Mouse (Mus musculus) monocyte, adult 2 months (primary cell): ENCODE measurements around the gene Exoc1.

Source experiments
- DNase-seq, 2 experiments: peaks; one replicate each; pipeline ENCODE4 v3.0.0; 2022; ENCODE audit warnings: low spot score in 2 of 2, low read depth in 1 of 2

Exoc1 gene

GRCm38 (mm10) chr5:76529040-76529703 is at the start of gene Exoc1:
TSS of gene Exoc1 (plus strand) at chr5:76529311.
- peak; percentile 88 to 89 for DNase-seq

DNA sequence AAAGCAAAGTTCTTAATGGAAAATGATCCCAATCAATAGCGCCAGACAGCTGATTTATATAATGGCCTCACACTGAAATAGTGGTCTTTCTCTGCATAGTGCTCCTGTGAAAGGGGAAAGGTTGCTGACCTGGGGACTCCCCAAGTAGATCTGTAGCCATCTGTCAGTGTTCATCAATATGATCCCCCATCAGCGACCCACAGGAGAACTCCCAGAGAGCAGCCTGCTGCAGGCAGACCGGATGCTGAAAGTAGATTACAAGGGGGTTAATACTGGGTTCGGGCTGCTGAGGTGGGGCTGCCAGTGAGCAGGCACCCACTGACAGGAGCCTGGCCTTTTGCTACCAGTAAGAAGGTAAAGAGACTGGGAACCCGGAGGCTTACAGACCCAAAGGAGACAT is 45.3 kb upstream of the Exoc1 start, which contains the start of gene Gm7271:
Gm7271 (plus strand) TSS at position 230 of the 400 bp plus-strand sequence.
- no peak for DNase-seq

DNA sequence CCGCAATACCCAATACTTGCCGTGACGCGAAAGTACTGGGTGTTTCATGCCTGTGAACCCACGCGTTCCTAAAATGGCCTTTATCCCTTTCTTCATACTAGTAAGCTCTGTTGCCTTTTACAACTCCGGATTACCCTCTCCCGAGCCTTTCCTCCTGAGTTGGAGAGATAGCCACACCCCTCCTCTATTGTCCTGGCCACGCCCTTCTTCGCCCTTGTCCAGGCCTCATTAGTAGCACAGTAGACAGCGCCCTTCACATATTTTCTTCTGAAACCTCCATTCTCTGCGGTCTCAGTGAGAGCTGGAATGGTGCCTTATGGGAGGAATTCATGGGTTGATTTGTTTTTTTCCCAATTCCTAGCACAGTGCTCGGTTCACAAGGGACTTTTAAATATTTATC is 34.0 kb upstream of the Exoc1 start:
- no peak for DNase-seq

DNA sequence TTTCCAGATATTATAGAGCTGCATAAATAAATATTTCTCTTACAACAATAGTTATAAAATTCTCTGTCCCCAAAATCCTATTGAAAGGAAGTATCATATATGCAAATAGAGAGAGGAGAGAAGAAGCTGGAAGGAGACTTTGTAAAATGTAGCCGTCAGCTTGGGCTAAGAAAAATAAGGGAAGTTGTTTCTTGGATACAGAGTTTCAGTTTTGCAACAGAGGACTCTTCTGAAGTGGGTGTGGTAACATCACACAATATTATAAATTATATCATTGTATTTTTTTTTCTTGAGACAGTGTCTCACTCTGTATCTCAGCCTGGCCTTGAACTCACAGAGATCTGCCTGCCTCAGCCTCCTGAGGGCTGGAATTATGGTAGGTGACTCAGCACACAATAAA is 6.7 kb upstream of the Exoc1 start:
- DNase-seq: no peak

- DNase-seq: peak in 1 of 2 experiments; percentile 10
These were observed 4.5 kb upstream of the Exoc1 start for GRCm38 (mm10) chr5:76524623-76525022.

DNA sequence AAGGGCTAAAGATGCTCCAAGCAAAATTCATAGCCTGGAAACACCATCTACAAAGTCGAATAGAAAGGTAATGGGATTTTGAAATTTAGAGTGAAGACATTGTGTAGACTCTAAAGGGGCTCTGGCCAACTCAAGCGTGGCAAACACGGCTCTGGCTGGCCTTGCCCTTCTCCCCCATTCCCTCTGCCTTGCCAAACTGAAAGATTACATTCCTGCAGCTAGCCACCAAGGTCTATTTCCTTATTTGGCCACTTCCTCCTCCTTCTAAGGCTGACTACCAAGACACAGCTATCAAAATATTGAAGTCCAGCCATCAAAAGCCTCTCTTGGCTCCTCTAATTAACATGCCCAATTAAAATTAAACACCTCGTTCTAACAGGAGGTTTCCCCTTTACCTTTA is 4.0 kb upstream of the Exoc1 start:
- no peak for DNase-seq

- DNase-seq: no peak
These were observed 3.3 kb upstream of the Exoc1 start for GRCm38 (mm10) chr5:76525829-76526228.

DNA sequence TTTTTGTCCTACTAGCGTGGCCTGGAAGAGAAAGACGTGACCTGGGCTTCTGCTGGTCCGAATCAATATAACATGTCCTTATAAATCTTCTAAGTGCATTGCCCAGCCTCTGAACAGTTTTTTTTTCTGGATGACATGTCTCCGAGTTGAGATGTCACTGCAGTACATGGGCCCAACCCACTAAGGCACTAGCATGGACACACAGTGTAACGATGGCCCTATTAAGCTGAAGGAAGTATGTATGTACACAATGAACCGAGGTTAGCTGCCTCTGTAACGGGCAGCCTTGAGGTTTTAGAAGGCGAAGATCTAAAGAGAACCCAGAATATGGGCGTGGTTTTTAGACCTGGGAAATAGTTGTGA is 574 bp downstream of the Exoc1 start:
- DNase-seq: no peak

- no peak for DNase-seq
These were observed 4.1 kb downstream of the Exoc1 start for GRCm38 (mm10) chr5:76533186-76533585.

DNA sequence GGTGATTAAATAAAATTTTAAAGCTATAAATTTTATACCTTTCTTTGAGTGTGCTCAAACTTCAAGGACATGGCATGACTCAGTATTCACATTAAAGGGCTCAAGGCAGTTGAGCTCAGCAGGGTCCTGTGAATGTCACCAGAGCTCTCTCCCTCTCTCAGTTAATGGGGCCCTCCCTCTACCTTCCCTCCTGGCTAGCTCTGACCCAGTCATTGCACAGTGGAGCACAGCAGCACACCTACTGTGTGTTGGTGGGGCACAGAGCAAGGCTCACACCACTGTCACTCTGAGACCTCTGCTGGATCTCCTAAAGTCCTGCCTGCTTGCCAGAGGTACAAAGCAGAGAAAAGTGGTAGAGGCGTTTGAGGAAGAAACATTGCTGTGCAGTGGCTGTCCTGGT is 7.1 kb downstream of the Exoc1 start:
- no peak for DNase-seq

GRCm38 (mm10) chr5:76537578-76537977 is 8.5 kb downstream of the Exoc1 start:
- no peak for DNase-seq

DNA sequence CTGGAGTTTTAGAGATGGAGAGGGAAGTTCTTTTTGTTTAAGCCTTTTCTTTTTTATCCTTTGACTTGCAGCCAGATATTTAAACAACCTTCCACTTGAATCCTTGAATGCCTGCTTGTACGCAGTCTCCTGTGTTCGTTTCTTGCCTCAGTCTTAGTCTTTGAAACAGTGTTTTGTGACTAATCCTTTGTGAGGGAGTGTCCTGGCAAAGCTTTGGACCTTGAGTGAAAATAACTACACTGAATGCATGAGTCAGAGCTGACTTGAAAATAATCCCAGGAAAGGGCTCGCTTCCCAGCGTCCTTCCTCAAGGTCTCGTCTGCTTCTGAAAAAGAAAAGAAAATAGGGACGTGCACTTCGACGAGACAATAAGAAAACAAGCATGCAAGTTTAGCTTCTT is 11.1 kb downstream of the Exoc1 start:
- no peak for DNase-seq

- no peak for DNase-seq
These were observed 11.7 kb downstream of the Exoc1 start for GRCm38 (mm10) chr5:76540842-76541241.

DNA sequence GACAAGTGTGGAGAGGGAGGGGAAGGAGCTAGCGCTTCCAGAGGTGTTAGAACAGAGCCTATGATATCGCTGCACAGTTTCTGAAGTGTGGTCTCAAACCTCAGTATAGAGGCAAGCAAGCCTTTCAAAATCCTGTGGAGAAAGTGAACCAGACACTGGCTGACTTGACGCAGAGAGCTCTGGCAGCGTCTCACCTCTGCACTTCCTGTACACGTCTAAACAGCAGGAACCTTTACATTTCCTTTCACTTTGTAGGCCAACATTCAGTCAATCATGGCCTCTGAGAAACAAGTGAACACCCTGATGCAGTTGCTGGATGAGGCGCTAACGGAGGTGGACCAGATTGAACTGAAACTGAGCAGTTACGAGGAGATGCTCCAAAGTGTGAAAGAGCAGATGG is 14.1 kb downstream of the Exoc1 start:
- no peak for DNase-seq

- no peak for DNase-seq
These were observed 21.3 kb downstream of the Exoc1 start for GRCm38 (mm10) chr5:76550426-76550825.

GRCm38 (mm10) chr5:76565321-76565720 is 36.2 kb downstream of the Exoc1 start:
- DNase-seq: peak; percentile 16 to 58

DNA sequence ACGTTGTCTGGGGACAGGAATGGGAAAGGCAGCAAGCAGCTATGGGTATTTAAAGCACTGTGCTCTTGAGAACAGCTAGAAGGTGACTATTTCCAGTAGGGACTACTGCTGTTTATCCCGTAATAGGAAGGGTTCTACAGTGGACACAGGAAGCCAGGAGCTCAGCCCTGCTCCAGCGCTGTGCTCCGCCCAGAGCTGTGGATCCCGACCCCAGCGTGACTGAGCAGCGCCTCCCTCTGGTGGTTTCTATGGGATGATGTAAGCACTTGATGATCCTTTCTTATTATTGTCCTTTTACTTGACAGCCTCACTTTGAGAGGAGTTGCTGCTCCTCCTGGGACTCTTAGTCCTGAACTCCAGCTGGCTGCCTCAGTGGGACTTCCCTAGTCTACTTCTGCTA is 45.1 kb downstream of the Exoc1 start:
- DNase-seq: no peak

DNA sequence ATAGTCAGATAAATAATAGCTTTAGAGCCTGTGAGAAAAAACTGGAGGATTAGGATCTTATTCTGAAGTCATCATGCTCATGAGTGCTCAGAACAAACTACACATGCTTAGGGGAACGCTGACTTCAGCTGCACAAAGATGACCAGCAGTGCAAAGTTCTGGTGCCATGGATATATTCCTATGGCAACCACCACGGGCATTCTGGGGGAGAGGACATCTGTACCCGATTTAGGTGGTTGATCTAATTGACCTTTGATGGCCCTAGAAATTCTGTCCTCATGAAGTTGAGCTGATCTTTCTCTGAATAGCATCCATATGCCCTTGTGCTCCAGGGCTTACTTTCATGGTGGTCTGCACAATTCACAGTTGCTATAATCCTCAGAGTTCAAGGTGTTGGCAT is 47.9 kb downstream of the Exoc1 start:
- no peak for DNase-seq

GRCm38 (mm10) chr5:76585378-76585777 is 56.3 kb downstream of the Exoc1 start:
- DNase-seq: no peak

GRCm38 (mm10) chr5:76588551-76589283 is 59.6 kb downstream of the Exoc1 start, which contains the start of gene Cep135:
TSS of gene Cep135 (plus strand) at chr5:76588698.
- DNase-seq: peak; percentile 45 to 77

- no peak for DNase-seq
These were observed 60.2 kb downstream of the Exoc1 start for GRCm38 (mm10) chr5:76589311-76589710.

DNA sequence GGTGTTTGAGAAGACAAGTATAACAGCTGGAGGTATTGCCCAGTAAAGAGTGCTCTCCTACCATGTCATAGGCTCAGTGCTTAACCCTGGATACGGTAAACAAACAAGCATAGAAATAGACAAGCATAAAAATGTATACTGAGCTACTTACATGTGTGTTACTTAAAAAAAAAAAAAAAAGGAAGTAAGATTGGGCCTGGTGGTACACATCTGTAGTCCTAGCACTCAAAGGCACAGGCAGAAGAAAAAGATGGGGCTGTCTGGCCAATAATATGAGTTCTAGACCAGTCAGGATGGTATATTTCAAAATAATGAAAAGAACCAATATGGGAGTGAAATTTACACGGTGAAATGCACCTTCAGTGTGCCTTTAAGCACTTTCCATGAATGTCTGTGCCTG is 60.9 kb downstream of the Exoc1 start:
- no peak for DNase-seq

- DNase-seq: no peak
These were observed 62.8 kb downstream of the Exoc1 start for GRCm38 (mm10) chr5:76591885-76592284.
